Mouse (Mus musculus) right cerebral cortex, adult 18-20 months (tissue): ENCODE results near the gene Atp6v0b.
A peak's percentile ranks its signal among the peaks of the same experiment; 100 is the strongest.

Experiments used
- DNase-seq: peaks from one replicate; pipeline ENCODE4 v3.0.0; 2022; ENCODE audit warnings: mixed read lengths

Atp6v0b gene

GRCm38 (mm10) chr4:117834845-117835530 is 52.1 kb downstream of the Atp6v0b start:
- DNase-seq: peak; percentile 63

DNA sequence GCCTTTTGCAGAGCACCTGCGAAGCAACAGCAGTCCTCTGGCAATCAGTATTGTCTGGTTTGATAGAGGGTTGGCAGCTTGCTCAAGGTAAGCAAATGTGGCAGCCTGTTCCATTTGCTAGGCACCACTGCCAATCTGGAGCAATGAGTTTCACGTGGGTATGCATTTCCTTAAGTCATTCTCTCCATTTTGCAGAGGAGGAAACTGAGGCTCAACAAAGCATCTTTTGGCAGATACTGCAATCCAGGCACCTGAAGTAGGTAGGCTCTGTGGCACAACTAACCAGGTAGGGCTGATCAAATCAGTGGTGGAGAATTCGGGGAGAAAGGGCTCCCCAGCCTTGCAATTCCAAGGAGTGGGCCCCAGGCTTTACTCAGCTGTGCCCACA is 52.7 kb downstream of the Atp6v0b start, which contains the start of gene Slc6a9:
Gene Slc6a9 (plus strand): TSS at position 50 of the 388 bp plus-strand sequence.
- no peak for DNase-seq
